Mouse (Mus musculus) B cell, adult 62 days (primary cell): Measurements from ENCODE around the gene Sec61a1. TPM values are rescaled to one million over a fixed set of nuclear protein-coding genes. Genes with fewer than 3 reads are reported as not detected.

Experiments used
- total RNA-seq: library from RNA; stranded (reverse); gene quantifications from 4 replicates; pipeline ENCODE4 v1.2.4, GENCODE M21; 2023

Gene Sec61a1
- 194 to 210 TPM (median 201 TPM) in 4 replicates for total RNA-seq

DNA sequence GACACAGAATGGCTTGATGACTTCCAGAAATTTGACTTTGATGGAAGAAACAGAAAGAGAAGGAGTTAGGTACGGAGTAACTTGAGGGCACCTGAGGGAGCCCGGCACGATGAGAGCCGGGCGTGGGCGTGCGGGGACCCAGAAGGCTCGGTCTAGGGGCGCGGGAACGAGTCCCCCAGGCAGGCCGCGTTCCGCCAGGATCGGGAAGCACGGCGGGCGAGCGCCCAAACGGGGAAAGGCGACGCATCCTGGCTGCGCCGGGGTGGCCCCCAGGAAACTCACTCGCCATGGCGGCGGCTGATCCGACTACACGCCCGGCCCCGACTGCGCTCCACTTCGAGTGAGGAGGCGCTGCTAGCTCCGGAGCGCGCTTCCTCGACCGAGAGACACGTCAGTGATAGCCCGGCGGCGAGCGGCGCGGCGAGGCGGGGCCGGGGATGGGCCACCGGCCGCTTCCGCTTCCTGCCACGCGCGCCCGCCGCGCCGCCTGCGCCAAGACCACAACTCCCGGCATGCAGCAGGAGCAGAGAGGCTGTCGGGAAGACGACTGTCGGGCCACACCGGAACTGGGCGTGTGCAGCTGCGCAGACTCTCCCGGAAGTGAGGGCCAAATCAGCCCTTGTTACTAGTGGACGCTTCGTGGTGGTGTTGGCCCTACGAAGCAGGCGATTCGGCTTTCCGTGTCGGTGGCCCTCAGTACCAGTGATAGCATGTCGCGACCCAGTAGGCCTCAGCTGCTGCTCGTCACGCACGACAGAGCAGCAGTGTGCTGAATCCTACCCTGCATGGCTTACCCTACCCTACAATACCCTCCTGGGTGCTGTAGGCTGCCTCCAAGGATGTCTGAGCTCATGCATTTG is at the start of gene Sec61a1:
Gene Sec61a1 (minus strand): TSS at position 502 of the 860 bp plus-strand sequence.

DNA sequence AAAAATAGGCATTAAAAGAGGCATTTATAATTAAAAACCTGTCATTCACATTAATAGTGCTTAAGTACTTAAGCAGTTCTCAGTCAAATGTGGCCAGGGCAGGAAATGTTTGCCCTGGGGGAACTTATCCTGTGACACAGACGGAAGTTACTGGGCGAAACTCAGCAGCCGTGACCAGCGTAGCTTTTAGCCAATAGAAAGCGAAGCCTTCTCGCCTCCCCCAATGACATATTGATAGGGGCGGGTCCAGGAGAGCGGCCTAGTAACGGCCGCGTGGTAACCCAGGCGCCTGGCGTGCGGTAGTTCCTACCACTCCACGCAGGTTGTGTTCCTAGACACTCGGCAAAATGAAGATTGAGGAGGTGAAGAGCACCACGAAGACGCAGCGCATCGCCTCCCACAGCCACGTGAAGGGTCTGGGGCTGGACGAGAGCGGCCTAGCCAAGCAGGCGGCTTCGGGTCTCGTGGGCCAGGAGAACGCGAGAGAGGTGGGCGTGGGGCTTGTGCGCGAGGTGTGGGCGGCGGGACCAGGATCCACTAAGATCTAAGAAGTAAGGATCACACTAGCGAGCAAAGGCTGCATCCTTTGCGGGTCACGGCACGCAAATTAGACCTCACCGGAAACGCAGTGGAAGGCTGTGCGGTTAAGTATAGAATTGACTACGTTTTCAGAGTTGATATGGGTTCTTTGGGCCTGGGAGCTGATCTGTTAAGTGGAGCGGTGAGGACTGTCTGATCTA is 53.4 kb downstream of the Sec61a1 start, which contains the start of gene Ruvbl1:
Gene Ruvbl1 (plus strand): TSS at position 229 of the 740 bp plus-strand sequence.

Other genes with a start within 250 kb of the Sec61a1 start
- 30.3 to 33.8 TPM (median 31.4 TPM) in 4 replicates for gene Eefsec, start 72.4 kb downstream of the Sec61a1 start, total RNA-seq
- 26.7 to 32.0 TPM (median 28.6 TPM) in 4 replicates for gene Ruvbl1, start 53.5 kb downstream of the Sec61a1 start, total RNA-seq
- gene Kbtbd12, start 119.0 kb upstream of the Sec61a1 start, total RNA-seq = not detected in 4 replicates
- gene Mgll, start 205.5 kb upstream of the Sec61a1 start, total RNA-seq = 0.94 to 1.4 TPM (median 1.1 TPM) in 4 replicates